ENCODE assay signal across 7 mouse cellular contexts in the genomic region with DNA sequence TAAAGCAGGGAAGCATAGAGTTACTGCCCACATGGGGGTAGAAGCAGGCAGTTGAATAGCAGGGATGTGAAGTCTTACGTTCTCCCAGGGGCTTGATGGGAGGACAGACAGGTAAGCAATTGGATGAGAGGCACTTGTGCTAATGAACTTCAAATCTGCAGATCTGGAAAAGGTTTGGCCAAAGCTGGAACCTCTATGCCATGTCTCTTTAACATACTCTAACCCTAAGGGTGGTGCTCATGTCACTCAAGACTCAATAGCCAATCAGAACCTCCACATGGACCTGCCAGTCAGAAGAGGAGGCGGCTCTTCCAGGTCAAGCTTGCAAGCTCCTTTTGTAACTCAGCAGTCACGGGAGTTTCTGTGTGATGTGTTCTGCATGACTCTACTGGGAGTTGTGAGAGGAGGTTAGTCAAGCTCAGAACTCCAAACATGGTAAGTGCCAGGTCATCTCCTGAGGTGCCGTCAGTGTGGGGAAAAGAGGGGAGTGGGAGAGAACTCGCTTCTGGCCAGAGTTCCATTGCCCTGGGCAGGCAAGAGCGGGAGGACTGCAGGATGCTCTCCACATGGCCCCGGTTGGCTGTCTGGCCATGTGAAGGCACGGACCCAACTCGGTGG. TPM values are rescaled to one million over a fixed set of nuclear protein-coding genes. Genes with fewer than 3 reads are reported as not detected.
DNase-seq lines count a peak whose midpoint lies in the region; ATAC-seq and TF ChIP-seq lines count a peak whose summit lies in the region.
"Not testable (repeated sequence)": the region's sequence is repeated elsewhere in the genome, so short reads cannot be mapped to it uniquely, and the experiment has no call there.

A gene (plus strand): TSS at position 348 of the 618 bp plus-strand sequence.

- not testable (repeated sequence) for H3K9me3 ChIP-seq in forebrain, embryonic 12.5 days; heart, embryonic 12.5 days (replicated peaks)

- H3K79me2 ChIP-seq in macrophage (ENCODE audit: inconsistent target), result not testable (repeated sequence)

- not testable (repeated sequence) for H3K36me3 ChIP-seq in forebrain, embryonic 12.5 days (replicated peaks); heart, embryonic 12.5 days; macrophage (ENCODE audit: inconsistent target)

- not testable (repeated sequence) for H3K27me3 ChIP-seq in forebrain, embryonic 12.5 days; heart, embryonic 12.5 days (replicated peaks)

- peak within 1 kb of the TSS; percentile 36 for H3K4me2 ChIP-seq in forebrain, embryonic 12.5 days
- H3K4me2 ChIP-seq in heart, embryonic 12.5 days, result peak within 1 kb of the TSS; percentile 51

- H3K27ac ChIP-seq in forebrain, embryonic 12.5 days; heart, embryonic 12.5 days (ENCODE audit: poor library complexity, severe bottlenecking); macrophage: not testable (repeated sequence)

- peak within 1 kb of the TSS; percentile 38 for H3K4me3 ChIP-seq in forebrain, embryonic 12.5 days (replicated peaks)
- H3K4me3 ChIP-seq in heart, embryonic 12.5 days, result peak within 1 kb of the TSS; percentile 48
- peak within 1 kb of the TSS; percentile 12; the same call in 1 of the 2 replicates for H3K4me3 ChIP-seq in macrophage (ENCODE audit: inconsistent target)

- H3K9ac ChIP-seq in forebrain, embryonic 12.5 days; heart, embryonic 12.5 days: not testable (repeated sequence)

- not testable (repeated sequence) for H3K4me1 ChIP-seq in forebrain, embryonic 12.5 days; heart, embryonic 12.5 days (replicated peaks)

- DNase-seq in brain, embryonic 14.5 days (ENCODE audit: low read depth), result peak; percentile 49
- peak; percentile 78 for DNase-seq in kidney, adult 9 months
- DNase-seq in left cerebral cortex, postnatal 25 days (ENCODE audit: low spot score in 2 of 2), result peak; percentile 75 to 82
- DNase-seq in right cerebral cortex, postnatal 14 days, result peak; percentile 5

- not testable (repeated sequence) for TF ChIP-seq CTCF in brain, embryonic 14.5 days (IDR thresholded peaks at IDR 0.05; ENCODE audit: borderline replicate concordance, extremely low read depth, insufficient read depth, insufficient read length)

- TF ChIP-seq POLR2A in brain, embryonic 14.5 days (IDR thresholded peaks at IDR 0.05; ENCODE audit: borderline replicate concordance, extremely low read depth, insufficient read depth, insufficient read length, poor library complexity, severe bottlenecking), result not testable (repeated sequence)

- WGBS in forebrain, embryonic 12.5 days, result 32% methylated on average over 9 of the region's 9 CpGs
- 11% methylated on average over 9 of the region's 9 CpGs for WGBS in heart, embryonic 12.5 days
- WGBS in macrophage (ENCODE audit: missing documents), result 30% methylated on average over 2 of the region's 9 CpGs

- intact Hi-C loops in left cerebral cortex, postnatal 25 days (cut with DNase I), result not testable (repeated sequence)

- not testable (repeated sequence) for ATAC-seq in forebrain, embryonic 12.5 days (ENCODE audit: low FRiP score); heart, embryonic 12.5 days (ENCODE audit: insufficient number of reproducible peaks, low FRiP score)

RNA-seq across cellular contexts. Expression of the gene that starts here (rescaled TPM):
- polyA plus RNA-seq in brain, embryonic 14.5 days (2012; rRNA removed), result 5.2 and 6.5 TPM in 2 replicates
- polyA plus RNA-seq in forebrain, embryonic 12.5 days (2016; fragmentation: Nextera tagmentation; extraction: Ambion mirVana), result 8.9 and 9.4 TPM in 2 replicates
- polyA plus RNA-seq in heart, embryonic 12.5 days (2016; fragmentation: Nextera tagmentation; extraction: Ambion mirVana), result 4.8 and 4.9 TPM in 2 replicates
- 10 to 100 TPM; 29.8 to 35.8 TPM for total RNA-seq in left cerebral cortex, postnatal 25 days (2021)
- 10 to 100 TPM in 1 of 26 experiments, 1 to 10 TPM in 24, not detected in 1; 1.2 to 13.6 (median 4.5) TPM for total RNA-seq in macrophage (2018; cell fraction: chromatin; rRNA removed)
- total RNA-seq in macrophage (2018; cell fraction: cytosol; rRNA removed), result 1 to 10 TPM in 24 of 26 experiments, under 1 TPM in 2; 0.85 to 2.2 (median 1.6) TPM
- 10 to 100 TPM in 1 of 26 experiments, 1 to 10 TPM in 23, under 1 TPM in 1, not detected in 1; 0.68 to 13.0 (median 3.1) TPM for total RNA-seq in macrophage (2018; cell fraction: nucleus; rRNA removed)
- polyA plus RNA-seq in macrophage (2018), result 1.6 to 2.6 TPM (median 1.9 TPM) in 3 replicates

Comparison
In these comparisons a context has a peak if more than half of its experiments do, and no peak if none do; other contexts are left out.
1. DNase-seq: peak in every context shown above with its lines; median percentile 78 in left cerebral cortex, postnatal 25 days; 78 in kidney, adult 9 months; 49 in brain, embryonic 14.5 days; 5 in right cerebral cortex, postnatal 14 days.